8 mouse cellular contexts compared by ENCODE assay signal in genomic region chr13:59840429-59841169, GRCm38 (mm10). TPM values are rescaled to one million over a fixed set of nuclear protein-coding genes. Genes with fewer than 3 reads are reported as not detected.
DNase-seq lines count a peak whose midpoint lies in the region; ATAC-seq and TF ChIP-seq lines count a peak whose summit lies in the region.

No protein-coding gene starts in this region.

- H3K27me3 ChIP-seq in Patski, result no peaks in the 10 kb centered on the region
- no peaks in the 10 kb centered on the region for H3K27me3 ChIP-seq in forebrain, postnatal 0 days (ENCODE audit: insufficient read depth, low read length)
- no peaks in the 10 kb centered on the region for H3K27me3 ChIP-seq in hindbrain, embryonic 14.5 days (ENCODE audit: control insufficient read depth, insufficient read depth, low read length)

- H3K9ac ChIP-seq in forebrain, postnatal 0 days, result no peak overlapping the region
- H3K9ac ChIP-seq in hindbrain, embryonic 14.5 days, result no peak overlapping the region

- no peaks in the 10 kb centered on the region for H3K4me1 ChIP-seq in forebrain, postnatal 0 days (ENCODE audit: insufficient read depth)
- H3K4me1 ChIP-seq in hindbrain, embryonic 14.5 days (replicated peaks; ENCODE audit: control insufficient read depth, insufficient read depth, low read length), result no peaks in the 10 kb centered on the region

- no peaks in the 10 kb centered on the region for H3K36me3 ChIP-seq in forebrain, postnatal 0 days (ENCODE audit: insufficient read depth)
- no peaks in the 10 kb centered on the region for H3K36me3 ChIP-seq in hindbrain, embryonic 14.5 days (replicated peaks; ENCODE audit: control insufficient read depth, insufficient read depth)

- H3K27ac ChIP-seq in forebrain, postnatal 0 days (ENCODE audit: low read depth, low read length), result no peak overlapping the region
- no peak overlapping the region for H3K27ac ChIP-seq in hindbrain, embryonic 14.5 days

- TF ChIP-seq CTCF in Patski (IDR thresholded peaks at IDR 0.05), result peak; percentile 94
- peak; percentile 99 for TF ChIP-seq CTCF in forebrain, postnatal 0 days (IDR thresholded peaks at IDR 0.05; ENCODE audit: low read depth)

- H3K4me2 ChIP-seq in forebrain, postnatal 0 days (ENCODE audit: low read depth), result no peak overlapping the region
- H3K4me2 ChIP-seq in hindbrain, embryonic 14.5 days (replicated peaks), result no peak overlapping the region

- POLR2A ChIA-PET in Patski (lab: Charles Lee), result interaction anchor here (1.0 kb wide), 1 partner anchor 631 kb away, joined by 3 read pairs; no protein-coding TSS in a partner anchor

- no peaks in the 10 kb centered on the region for H3K9me3 ChIP-seq in forebrain, postnatal 0 days (ENCODE audit: low read length)
- H3K9me3 ChIP-seq in hindbrain, embryonic 14.5 days (ENCODE audit: control insufficient read depth, low read length), result no peaks in the 10 kb centered on the region

- peak; percentile 50 for ATAC-seq in Patski
- peak; percentile 39; the same call in 1 of the 2 replicates for ATAC-seq in cerebellum, adult (ENCODE audit: insufficient number of reproducible peaks, low FRiP score, low TSS enrichment)
- ATAC-seq in forebrain, postnatal 0 days, result peak; percentile 84
- ATAC-seq in hindbrain, embryonic 14.5 days (ENCODE audit: low FRiP score), result 0 out of 2 replicates have a peak, but pooled peaks have one; percentile 59
- peak; percentile 91 for ATAC-seq in megakaryocyte progenitor cell, adult 5-6 weeks (replicated peaks; ENCODE audit: poor library complexity)

- CTCF ChIA-PET in Patski (lab: Charles Lee), result interaction anchor here (0.8 to 1.6 kb wide), 11 partner anchors 13 to 630 kb away, joined by 3 to 12 read pairs (median 3); partner anchors contain the start of gene Tut7

- H3K4me3 ChIP-seq in forebrain, postnatal 0 days (ENCODE audit: low read depth, low read length), result no peak overlapping the region
- no peak overlapping the region for H3K4me3 ChIP-seq in hindbrain, embryonic 14.5 days (replicated peaks; ENCODE audit: low read length)

- in situ Hi-C loops in Patski (cut with MboI; ENCODE audit: low pct_unique_long_range_greater_than_20kb), result loop anchor here (5.0 kb wide), 3 partner anchors 332 to 907 kb away; no protein-coding TSS in a partner anchor

- no peak for DNase-seq in Patski (ENCODE audit: low read depth, low spot score)
- peak; percentile 89 for DNase-seq in forebrain, postnatal 0 days
- DNase-seq in hindbrain, embryonic 14.5 days (ENCODE audit: low spot score), result peak; percentile 91
- peak; percentile 53 to 84 for DNase-seq in left cerebral cortex, adult 8-10 months (ENCODE audit: low spot score in 2 of 2)
- peak; percentile 74 for DNase-seq in right cerebral cortex, postnatal 25 days
- DNase-seq in urinary bladder, postnatal 36 days (ENCODE audit: low spot score in 2 of 2), result peak; percentile 68 to 80

- 78% methylated on average over 11 of the region's 11 CpGs for WGBS in forebrain, postnatal 0 days
- WGBS in hindbrain, embryonic 14.5 days, result 78% methylated on average over 11 of the region's 11 CpGs

RNA-seq across cellular contexts. Expression of gene Tut7, which starts 17.7 kb away (rescaled TPM):
- polyA plus RNA-seq in Patski (2021), result 59.7 TPM
- total RNA-seq in forebrain, postnatal 0 days (2014; rRNA removed), result 42.3 and 51.2 TPM in 2 replicates
- 26.8 and 36.8 TPM in 2 replicates for polyA plus RNA-seq in forebrain, postnatal 0 days (2015; fragmentation: Nextera tagmentation; extraction: Ambion mirVana)
- polyA plus RNA-seq in hindbrain, embryonic 14.5 days (2014; fragmentation: Nextera tagmentation; extraction: Ambion mirVana), result 42.8 and 43.1 TPM in 2 replicates
- total RNA-seq in left cerebral cortex, adult 8-10 months (2022), result 10 to 100 TPM; 58.7 to 64.0 (median 59.9) TPM
- 55.9 and 65.0 TPM in 2 replicates for total RNA-seq in megakaryocyte progenitor cell, adult 5-6 weeks (2015)
- 73.9 and 127 TPM in 2 replicates for total RNA-seq in megakaryocyte progenitor cell, adult 5-6 weeks (2017)

RNA-seq across cellular contexts. Expression of gene Gm49354, which starts 58.6 kb away (rescaled TPM):
- polyA plus RNA-seq in Patski (2021), result 0.22 TPM
- not detected in 2 replicates for total RNA-seq in forebrain, postnatal 0 days (2014; rRNA removed)
- not detected in 2 replicates for polyA plus RNA-seq in forebrain, postnatal 0 days (2015; fragmentation: Nextera tagmentation; extraction: Ambion mirVana)
- not detected in 2 replicates for polyA plus RNA-seq in hindbrain, embryonic 14.5 days (2014; fragmentation: Nextera tagmentation; extraction: Ambion mirVana)
- not detected for total RNA-seq in left cerebral cortex, adult 8-10 months (2022)
- not detected in 2 replicates for total RNA-seq in megakaryocyte progenitor cell, adult 5-6 weeks (2015)
- not detected in 2 replicates for total RNA-seq in megakaryocyte progenitor cell, adult 5-6 weeks (2017)

Comparison
In these comparisons a context has a peak if more than half of its experiments do, and no peak if none do; other contexts are left out.
1. ATAC-seq: peak in every context shown above with its lines; median percentile 91 in megakaryocyte progenitor cell, adult 5-6 weeks; 84 in forebrain, postnatal 0 days; 59 in hindbrain, embryonic 14.5 days; 50 in Patski; 39 in cerebellum, adult.